Mouse (Mus musculus) small intestine, adult 2 months (tissue): ENCODE results near the gene Cep170b. TPM values are rescaled to one million over a fixed set of nuclear protein-coding genes. Genes with fewer than 3 reads are reported as not detected.

ENCODE experiments used
- H3K27ac ChIP-seq: fragments of 200-500 bp; 2 replicates; pipeline ENCODE4 v1.5.1; 2012; ENCODE audit warnings: low read depth, low read length, control low read depth, inconsistent platforms; ENCODE audit not compliant: insufficient read depth
- H3K27me3 ChIP-seq: fragments of 200-500 bp; 2 replicates; pipeline ENCODE4 v1.6.1; 2012; ENCODE audit warnings: mild to moderate bottlenecking, moderate library complexity, low read length, inconsistent platforms; ENCODE audit not compliant: control insufficient read depth, insufficient read depth
- H3K36me3 ChIP-seq: fragments of 200-500 bp; 2 replicates; pipeline ENCODE4 v1.6.1; 2012; ENCODE audit warnings: mild to moderate bottlenecking, low read length, control low read depth, inconsistent platforms; ENCODE audit not compliant: control insufficient read depth, insufficient read depth
- H3K4me1 ChIP-seq: fragments of 200-500 bp; 2 replicates; pipeline ENCODE4 v1.6.1; 2012; ENCODE audit warnings: low read length, inconsistent platforms, mixed read lengths; ENCODE audit not compliant: control insufficient read depth, insufficient read depth, insufficient read length
- H3K4me3 ChIP-seq: fragments of 200-500 bp; 2 replicates; pipeline ENCODE4 v1.5.1; 2012; ENCODE audit warnings: low read depth, mild to moderate bottlenecking, control low read depth, inconsistent platforms, low read length, moderate library complexity
- CTCF ChIP-seq: fragments of 200-500 bp; IDR thresholded peaks from 2 replicates; pipeline ENCODE4 v1.5.1; 2012; ENCODE audit warnings: low read depth, mild to moderate bottlenecking, control low read depth, inconsistent platforms, low read length, moderate library complexity, mixed read lengths; ENCODE audit not compliant: insufficient replicate concordance, insufficient read length; ENCODE audit errors: extremely low read depth
- POLR2A ChIP-seq: fragments of 200-500 bp; IDR thresholded peaks from 2 replicates; pipeline ENCODE4 v1.6.1; 2012; ENCODE audit warnings: low read depth, mild to moderate bottlenecking, control low read depth, inconsistent platforms, low read length, moderate library complexity
- WGBS: fragments of 180-500 bp; shearing (Covaris S2); methylation state at CpG from one replicate; pipeline ENCODE4 v1.1.7; 2018; 5-methylcytosine and 5-hydroxymethylcytosine counted together
- polyA plus RNA-seq: library from polyadenylated mRNA; depleted of rRNA; stranded (reverse); fragments of >200 nt; gene quantifications from 2 replicates; pipeline ENCODE4 v1.2.3, GENCODE M21; 2012

Gene Cep170b
- polyA plus RNA-seq, 1 experiment: 99.3 TPM

GRCm38 (mm10) chr12:112766586-112766985 is 46.3 kb downstream of the Cep170b start:
- Histone ChIP-seq H3K27me3 (no peaks in the 10 kb centered on the region), H3K4me3 (no peak overlapping the region)

GRCm38 (mm10) chr12:112767036-112767890 is 47.0 kb downstream of the Cep170b start:
- Histone ChIP-seq H3K4me1 (no peaks in the 10 kb centered on the region), H3K36me3 (no peaks in the 10 kb centered on the region), H3K4me3 (no peak overlapping the region), H3K27ac (no peak overlapping the region), H3K27me3 (no peaks in the 10 kb centered on the region)
- no peak for TF ChIP-seq POLR2A
- TF ChIP-seq CTCF: no peak
- WGBS: 92% methylated on average over 16 of the region's 16 CpGs

More at GRCm38 (mm10) chr12:112766586-112766985, 46.3 kb downstream of the Cep170b start:
- Histone ChIP-seq H3K27ac (no peak overlapping the region), H3K36me3 (no peaks in the 10 kb centered on the region), H3K4me1 (no peaks in the 10 kb centered on the region)
- 95% methylated on average over 7 of the region's 7 CpGs for WGBS
- TF ChIP-seq POLR2A (no peak), CTCF (no peak)

GRCm38 (mm10) chr12:112768166-112768565 is 47.9 kb downstream of the Cep170b start:
- WGBS: 86% methylated on average over 8 of the region's 8 CpGs
- no peaks in the 10 kb centered on the region for H3K36me3 ChIP-seq
- no peaks in the 10 kb centered on the region for H3K4me1 ChIP-seq
- no peak overlapping the region for H3K27ac ChIP-seq
- TF ChIP-seq POLR2A (no peak), CTCF (no peak)
- no peak overlapping the region for H3K4me3 ChIP-seq
- no peaks in the 10 kb centered on the region for H3K27me3 ChIP-seq

GRCm38 (mm10) chr12:112769031-112769430 is 48.8 kb downstream of the Cep170b start:
- WGBS: 80% methylated on average over 6 of the region's 6 CpGs
- no peak for TF ChIP-seq POLR2A
- TF ChIP-seq CTCF: no peak
- Histone ChIP-seq H3K36me3 (no peaks in the 10 kb centered on the region), H3K4me1 (no peaks in the 10 kb centered on the region), H3K27me3 (no peaks in the 10 kb centered on the region), H3K4me3 (no peak overlapping the region), H3K27ac (no peak overlapping the region)

DNA sequence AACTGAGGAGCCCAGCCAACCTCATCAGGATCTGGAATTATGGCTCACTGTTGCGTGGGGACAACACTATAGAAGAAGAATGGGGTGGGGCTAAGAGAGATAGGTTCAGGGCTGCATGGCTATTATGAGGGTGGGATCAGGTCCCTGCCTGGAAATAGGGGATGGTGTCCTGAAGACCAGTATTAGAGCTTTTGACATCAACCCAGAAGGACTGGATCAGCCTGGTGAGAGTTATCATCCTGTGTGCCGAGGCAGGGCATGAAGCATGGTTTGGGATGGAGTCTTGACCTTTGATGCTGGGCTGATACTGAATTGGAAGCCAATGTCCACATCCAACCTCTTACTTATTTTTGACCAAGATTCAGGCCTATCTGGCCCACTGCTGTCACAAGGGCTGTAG is 49.5 kb downstream of the Cep170b start:
- 63% methylated on average over 2 of the region's 2 CpGs for WGBS
- Histone ChIP-seq H3K27me3 (no peaks in the 10 kb centered on the region), H3K4me1 (no peaks in the 10 kb centered on the region), H3K27ac (no peak overlapping the region), H3K4me3 (no peak overlapping the region), H3K36me3 (no peaks in the 10 kb centered on the region)
- no peak for TF ChIP-seq CTCF
- TF ChIP-seq POLR2A: no peak

DNA sequence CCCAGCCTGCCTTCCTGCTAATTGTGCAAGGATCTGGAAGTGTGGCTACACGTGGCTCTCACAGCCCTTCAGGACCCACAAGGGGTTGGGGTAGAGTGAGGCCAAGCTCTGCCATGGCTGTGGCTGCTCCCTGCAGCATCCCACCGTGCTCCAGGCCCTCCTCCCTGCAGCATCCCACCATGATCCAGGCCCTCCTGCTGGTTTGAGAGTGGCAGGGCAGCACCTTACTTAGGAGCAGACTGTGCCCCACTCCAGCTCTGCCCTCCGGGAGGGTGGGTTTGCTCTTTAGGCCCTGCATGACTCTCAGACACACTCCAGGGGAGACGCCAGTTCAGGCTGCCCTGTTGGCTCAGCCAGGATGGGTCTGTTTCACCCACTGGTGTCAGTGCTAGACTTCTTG is 50.1 kb downstream of the Cep170b start:
- 74% methylated on average over 4 of the region's 4 CpGs for WGBS
- no peak for TF ChIP-seq CTCF
- TF ChIP-seq POLR2A: no peak
- H3K4me3 ChIP-seq: no peak overlapping the region
- H3K27me3 ChIP-seq: no peaks in the 10 kb centered on the region
- no peaks in the 10 kb centered on the region for H3K36me3 ChIP-seq
- no peak overlapping the region for H3K27ac ChIP-seq
- no peaks in the 10 kb centered on the region for H3K4me1 ChIP-seq

DNA sequence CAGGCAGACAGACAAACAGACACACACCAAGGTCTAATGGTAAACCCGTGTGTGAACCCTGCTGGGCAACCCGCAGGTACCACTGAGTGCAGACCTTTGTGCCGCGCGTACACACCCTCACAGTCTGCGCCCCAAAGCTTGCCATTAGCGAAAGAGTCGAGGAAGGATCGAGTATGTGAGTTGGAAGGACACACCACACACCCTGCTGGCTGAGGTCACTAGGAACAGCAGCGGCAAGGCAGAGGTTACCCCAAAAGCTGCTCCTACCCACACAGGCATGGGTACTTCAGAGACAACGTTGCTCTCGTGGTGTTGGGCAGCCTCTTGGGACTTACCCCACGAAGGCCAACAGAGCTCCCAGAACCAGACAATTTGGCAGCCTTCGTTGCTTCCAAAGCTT is 52.1 kb downstream of the Cep170b start:
- no peaks in the 10 kb centered on the region for H3K36me3 ChIP-seq
- H3K27me3 ChIP-seq: no peaks in the 10 kb centered on the region
- WGBS: 84% methylated on average over 14 of the region's 14 CpGs
- no peak overlapping the region for H3K27ac ChIP-seq
- no peaks in the 10 kb centered on the region for H3K4me1 ChIP-seq
- H3K4me3 ChIP-seq: no peak overlapping the region
- TF ChIP-seq CTCF (no peak), POLR2A (no peak)
